ENCODE assay signal across 8 mouse cellular contexts in the genomic region with DNA sequence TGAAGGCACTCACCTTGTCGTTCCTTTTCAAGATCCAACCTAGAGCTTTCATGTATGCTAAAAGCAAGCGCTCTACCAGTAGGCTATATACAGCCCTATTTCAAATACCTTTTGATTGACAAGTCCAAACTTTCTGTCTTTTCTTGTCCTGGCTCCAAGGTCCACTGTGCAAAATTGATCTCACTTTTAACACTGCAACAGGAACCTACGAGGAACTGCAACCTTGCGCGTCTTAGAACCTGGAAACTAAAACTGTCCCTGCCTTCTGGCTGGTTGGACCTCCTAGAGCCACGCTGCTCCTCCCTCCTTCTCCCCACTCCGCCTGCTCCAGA. TPM values are rescaled to one million over a fixed set of nuclear protein-coding genes. Genes with fewer than 3 reads are reported as not detected.
DNase-seq lines count a peak whose midpoint lies in the region; ATAC-seq and TF ChIP-seq lines count a peak whose summit lies in the region.

No protein-coding gene starts in this region.

- H3K79me2 ChIP-seq in myocyte (ENCODE audit: control insufficient read depth, insufficient read depth), result peaks cover 31% of the 10 kb centered on the region

- H3K4me2 ChIP-seq in hindbrain, embryonic 15.5 days, result peak overlapping the region; percentile 68
- H3K4me2 ChIP-seq in myocyte (ENCODE audit: low read depth), result peak overlapping the region; percentile 90

- H3K36me3 ChIP-seq in hindbrain, embryonic 15.5 days, result 0 out of 2 replicates have a peak, but pooled peaks cover 3% of the 10 kb centered on the region
- peaks cover 4% of the 10 kb centered on the region for H3K36me3 ChIP-seq in myocyte (ENCODE audit: control insufficient read depth, insufficient read depth)

- intact Hi-C loops in left cerebral cortex, adult 2 months (cut with DNase I), result loop anchor here (5.0 kb wide), 2 partner anchors 59 to 236 kb away; partner anchors contain the start of gene Sp9

- no peak for DNase-seq in left cerebral cortex, adult 2 months (ENCODE audit: extremely low spot score in 1 of 2, low spot score in 2 of 2)
- DNase-seq in left cerebral cortex, adult 9 months (ENCODE audit: low spot score in 2 of 2), result no peak
- peak; percentile 36 for DNase-seq in c-Kit-positive CD71-positive TER-119-positive erythroid progenitor cells, embryonic 14.5 days (ENCODE audit: low spot score)
- DNase-seq in layer of hippocampus, postnatal 10 days (ENCODE audit: low spot score in 2 of 2), result no peak
- DNase-seq in cerebellum, adult 9-11 months, result no peak
- DNase-seq in lung, postnatal 36 days, result no peak

- TF ChIP-seq CTCF in left cerebral cortex, adult 2 months (IDR thresholded peaks at IDR 0.05), result no peak

- ATAC-seq in hindbrain, embryonic 15.5 days (ENCODE audit: low FRiP score, low read depth), result no peak

- TF ChIP-seq POLR2A in myocyte (IDR thresholded peaks at IDR 0.05; ENCODE audit: insufficient read length, low read depth), result no peak

- peak overlapping the region; percentile 83 for H3K9ac ChIP-seq in hindbrain, embryonic 15.5 days

- H3K9me3 ChIP-seq in hindbrain, embryonic 15.5 days, result no peaks in the 10 kb centered on the region

- H3K27me3 ChIP-seq in hindbrain, embryonic 15.5 days, result no peaks in the 10 kb centered on the region
- no peaks in the 10 kb centered on the region for H3K27me3 ChIP-seq in myocyte (ENCODE audit: control insufficient read depth, insufficient read depth, insufficient read length)

- H3ac ChIP-seq in myocyte (ENCODE audit: control insufficient read depth, insufficient read length), result peak overlapping the region; percentile 39

- 28% methylated on average over 7 of the region's 7 CpGs for WGBS in hindbrain, embryonic 15.5 days

- peak overlapping the region; percentile 96 for H3K4me3 ChIP-seq in left cerebral cortex, adult 2 months
- peak overlapping the region; percentile 85 for H3K4me3 ChIP-seq in hindbrain, embryonic 15.5 days
- H3K4me3 ChIP-seq in myocyte, result peak overlapping the region; percentile 65

- peak overlapping the region; percentile 83; the same call in 1 of the 2 replicates for H3K27ac ChIP-seq in left cerebral cortex, adult 2 months
- no peak overlapping the region for H3K27ac ChIP-seq in hindbrain, embryonic 15.5 days (replicated peaks)

- H3K4me1 ChIP-seq in hindbrain, embryonic 15.5 days (replicated peaks), result peaks cover 14% of the 10 kb centered on the region

TF ChIP-seq in myocyte, 11 proteins besides CTCF, POLR2A, EP300 and RAD21:
- TF ChIP-seq TCF3 (IDR thresholded peaks at IDR 0.05; ENCODE audit: insufficient read length, low read depth), result no peak
- TF ChIP-seq MYOG (IDR thresholded peaks at IDR 0.05; ENCODE audit: control insufficient read depth in 1 of 3, insufficient read depth in 1 of 3, insufficient read length in 2 of 3, low read depth in 2 of 3), result no peak
- no peak for TF ChIP-seq TCF12 (IDR thresholded peaks at IDR 0.05; ENCODE audit: insufficient read depth, poor library complexity, severe bottlenecking)
- TF ChIP-seq SRF (IDR thresholded peaks at IDR 0.05; ENCODE audit: control insufficient read depth, insufficient read length, low read depth), result no peak
- no peak for TF ChIP-seq USF1 (IDR thresholded peaks at IDR 0.05; ENCODE audit: low read depth)
- TF ChIP-seq CEBPB (IDR thresholded peaks at IDR 0.05; ENCODE audit: insufficient read depth, poor library complexity, severe bottlenecking), result no peak
- TF ChIP-seq E2F4 (IDR thresholded peaks at IDR 0.05; ENCODE audit: insufficient read depth), result no peak
- no peak for TF ChIP-seq POLR2AphosphoS2 (IDR thresholded peaks at IDR 0.05; ENCODE audit: insufficient read length, low read depth)
- no peak for TF ChIP-seq REST (IDR thresholded peaks at IDR 0.05; ENCODE audit: insufficient read depth, insufficient read length)
- TF ChIP-seq MYOD1 (IDR thresholded peaks at IDR 0.05; ENCODE audit: control insufficient read depth in 1 of 3, insufficient read length in 2 of 3, low read depth in 2 of 3), result no peak
TF ChIP-seq in myocyte: peak in this region for 0.

RNA-seq across cellular contexts. Expression of gene Ola1, which starts 5.2 kb away (rescaled TPM):
- 100 to 1,000 TPM in 1 of 2 experiments, 10 to 100 TPM in 1; 96.9 to 102 TPM for total RNA-seq in left cerebral cortex, adult 2 months (2021)
- polyA plus RNA-seq in hindbrain, embryonic 15.5 days (2015; fragmentation: Nextera tagmentation; extraction: Ambion mirVana), result 92.9 and 97.7 TPM in 2 replicates
- polyA plus RNA-seq in myocyte (2012; fragmentation: generic; extraction: Trizol), result 46.0 TPM
- 100 to 1,000 TPM; 108 to 123 TPM for total RNA-seq in layer of hippocampus, postnatal 10 days (2021)

RNA-seq across cellular contexts. Expression of gene Sp9, which starts 58.2 kb away (rescaled TPM):
- 1 to 10 TPM; 2.7 to 4.0 TPM for total RNA-seq in left cerebral cortex, adult 2 months (2021)
- polyA plus RNA-seq in hindbrain, embryonic 15.5 days (2015; fragmentation: Nextera tagmentation; extraction: Ambion mirVana), result 1.2 TPM in 2 replicates
- 0.02 TPM for polyA plus RNA-seq in myocyte (2012; fragmentation: generic; extraction: Trizol)
- 1 to 10 TPM; 4.7 to 5.1 TPM for total RNA-seq in layer of hippocampus, postnatal 10 days (2021)
